Mouse (Mus musculus): ENCODE results near the gene Kcp. TPM values are rescaled to one million over a fixed set of nuclear protein-coding genes. Genes with fewer than 3 reads are reported as not detected.

Kcp gene
- polyA plus RNA-seq, 1 experiment from 2014 or later: 7.3 TPM

GRCm38 (mm10) chr6:29450667-29451066 lies 57.1 kb downstream of the Kcp start:
- no peak overlapping the region for H3K27ac ChIP-seq
- H3K9me3 ChIP-seq (replicated peaks): no peaks in the 10 kb centered on the region
- H3K9ac ChIP-seq: no peak overlapping the region
- ATAC-seq (replicated peaks; ENCODE audit: insufficient number of reproducible peaks, insufficient read depth, low FRiP score, low read depth): no peak
- no peak overlapping the region for H3K4me2 ChIP-seq
- WGBS: 95% methylated on average over 6 of the region's 6 CpGs
- no peak overlapping the region for H3K4me3 ChIP-seq
- no peaks in the 10 kb centered on the region for H3K4me1 ChIP-seq (replicated peaks)
- H3K36me3 ChIP-seq: peaks cover 99% of the 10 kb centered on the region
- H3K27me3 ChIP-seq: no peaks in the 10 kb centered on the region

DNA sequence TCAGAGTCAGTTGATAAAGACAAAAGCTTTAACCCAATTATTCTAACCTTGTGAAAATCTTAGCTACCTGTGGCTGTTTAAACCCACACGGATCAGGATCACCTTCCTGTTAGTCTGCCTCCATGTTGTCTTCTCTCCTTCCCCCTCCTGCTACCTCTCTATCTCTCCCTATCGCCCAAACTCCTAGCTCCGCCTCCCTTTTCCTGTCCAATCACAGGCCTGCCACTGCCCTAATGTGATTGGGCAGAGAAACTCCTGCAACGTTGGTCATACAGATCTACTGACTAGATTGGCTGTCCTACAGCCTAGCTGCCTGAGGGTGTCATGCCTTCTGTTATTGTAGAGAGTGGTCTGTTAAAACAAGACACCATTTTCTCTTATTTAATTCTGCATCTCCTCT lies 57.9 kb downstream of the Kcp start:
- ATAC-seq (replicated peaks; ENCODE audit: insufficient number of reproducible peaks, insufficient read depth, low FRiP score, low read depth): no peak
- Histone ChIP-seq H3K4me3 (no peak overlapping the region), H3K36me3 (peaks cover 99% of the 10 kb centered on the region), H3K9ac (no peak overlapping the region), H3K4me1 (replicated peaks) (0 out of 2 replicates have a peak, but pooled peaks cover 2% of the 10 kb centered on the region), H3K27me3 (no peaks in the 10 kb centered on the region), H3K4me2 (no peak overlapping the region), H3K9me3 (replicated peaks) (no peaks in the 10 kb centered on the region), H3K27ac (no peak overlapping the region)
- WGBS: 37% methylated on average over 4 of the region's 4 CpGs

DNA sequence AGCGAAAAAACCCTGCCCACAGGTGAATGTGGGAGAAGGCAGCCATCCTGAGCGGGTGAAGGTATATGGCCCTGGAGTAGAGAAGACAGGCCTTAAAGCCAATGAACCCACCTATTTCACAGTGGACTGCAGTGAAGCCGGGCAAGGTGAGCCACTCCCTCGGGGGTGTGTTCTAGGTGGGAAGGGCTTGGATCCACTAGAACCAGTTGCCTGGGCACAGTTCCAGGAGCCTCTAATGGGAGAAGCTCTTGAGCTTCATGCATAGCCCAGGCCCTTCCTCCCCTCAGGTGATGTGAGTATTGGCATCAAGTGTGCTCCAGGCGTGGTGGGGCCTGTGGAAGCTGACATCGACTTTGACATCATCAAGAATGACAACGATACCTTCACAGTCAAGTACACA lies 62.4 kb downstream of the Kcp start:
- no peak overlapping the region for H3K27ac ChIP-seq
- H3K4me2 ChIP-seq: no peak overlapping the region
- no peak for ATAC-seq (replicated peaks; ENCODE audit: insufficient number of reproducible peaks, insufficient read depth, low FRiP score, low read depth)
- H3K27me3 ChIP-seq: no peaks in the 10 kb centered on the region
- H3K9me3 ChIP-seq (replicated peaks): no peaks in the 10 kb centered on the region
- no peak overlapping the region for H3K9ac ChIP-seq
- WGBS: 82% methylated on average over 7 of the region's 7 CpGs
- H3K4me1 ChIP-seq (replicated peaks): 0 out of 2 replicates have a peak, but pooled peaks cover 3% of the 10 kb centered on the region
- peaks cover 100% of the 10 kb centered on the region for H3K36me3 ChIP-seq
- no peak overlapping the region for H3K4me3 ChIP-seq

DNA sequence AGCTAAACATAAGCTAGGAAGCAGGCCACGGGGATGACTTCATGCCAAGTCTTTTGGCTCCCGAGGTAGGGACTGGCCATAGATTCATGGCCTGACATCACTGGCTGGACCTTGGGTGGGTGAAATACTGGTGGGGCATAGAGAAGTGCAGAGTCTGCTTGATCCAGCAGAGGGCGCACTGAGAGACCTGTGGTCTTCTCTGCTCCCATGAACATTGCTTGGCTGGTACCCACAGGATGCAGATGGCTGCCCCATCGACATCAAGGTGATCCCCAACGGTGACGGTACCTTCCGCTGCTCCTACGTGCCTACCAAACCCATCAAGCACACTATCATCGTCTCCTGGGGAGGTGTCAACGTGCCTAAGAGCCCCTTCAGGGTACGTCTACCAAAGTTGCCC lies 63.0 kb downstream of the Kcp start:
- H3K4me1 ChIP-seq (replicated peaks): 0 out of 2 replicates have a peak, but pooled peaks cover 3% of the 10 kb centered on the region
- H3K27ac ChIP-seq: no peak overlapping the region
- ATAC-seq (replicated peaks; ENCODE audit: insufficient number of reproducible peaks, insufficient read depth, low FRiP score, low read depth): no peak
- no peaks in the 10 kb centered on the region for H3K9me3 ChIP-seq (replicated peaks)
- no peaks in the 10 kb centered on the region for H3K27me3 ChIP-seq
- H3K9ac ChIP-seq: no peak overlapping the region
- H3K4me2 ChIP-seq: no peak overlapping the region
- WGBS: 66% methylated on average over 11 of the region's 11 CpGs
- H3K36me3 ChIP-seq: peaks cover 100% of the 10 kb centered on the region
- no peak overlapping the region for H3K4me3 ChIP-seq

DNA sequence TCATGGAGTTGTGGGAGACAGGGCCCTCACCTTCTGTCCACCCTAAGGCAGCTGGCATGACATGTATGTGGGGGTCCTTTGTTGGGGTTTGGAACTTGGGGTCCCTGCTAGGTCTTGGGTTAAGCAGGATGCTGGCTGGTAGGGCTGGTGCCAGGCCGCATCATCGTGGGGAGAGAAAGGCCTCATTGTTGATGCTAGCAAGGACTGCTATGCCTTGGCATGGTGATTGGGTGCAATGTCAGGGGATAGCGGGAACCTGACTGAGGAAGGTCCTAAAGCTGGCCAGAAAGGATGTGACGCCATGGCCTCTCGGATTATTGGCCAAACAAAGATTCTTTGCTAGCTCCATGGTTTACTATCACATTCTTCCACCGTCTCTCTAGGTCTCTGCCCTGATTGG lies 68.0 kb downstream of the Kcp start:
- H3K4me1 ChIP-seq (replicated peaks): peaks cover 31% of the 10 kb centered on the region
- WGBS: 83% methylated on average over 6 of the region's 6 CpGs
- no peak overlapping the region for H3K4me3 ChIP-seq
- peaks cover 75% of the 10 kb centered on the region for H3K36me3 ChIP-seq
- no peak overlapping the region for H3K9ac ChIP-seq
- no peaks in the 10 kb centered on the region for H3K27me3 ChIP-seq
- no peak overlapping the region for H3K27ac ChIP-seq
- no peak for ATAC-seq (replicated peaks; ENCODE audit: insufficient number of reproducible peaks, insufficient read depth, low FRiP score, low read depth)
- no peaks in the 10 kb centered on the region for H3K9me3 ChIP-seq (replicated peaks)
- no peak overlapping the region for H3K4me2 ChIP-seq

GRCm38 (mm10) chr6:29439251-29439650 lies 68.5 kb downstream of the Kcp start:
- WGBS: 64% methylated on average over 4 of the region's 4 CpGs
- Histone ChIP-seq H3K27me3 (no peaks in the 10 kb centered on the region), H3K4me3 (no peak overlapping the region), H3K36me3 (peaks cover 70% of the 10 kb centered on the region), H3K9me3 (replicated peaks) (no peaks in the 10 kb centered on the region), H3K4me1 (replicated peaks) (peaks cover 31% of the 10 kb centered on the region), H3K4me2 (no peak overlapping the region), H3K9ac (0 out of 2 replicates have a peak overlapping the region, but pooled peaks have one; percentile 11), H3K27ac (no peak overlapping the region)
- no peak for ATAC-seq (replicated peaks; ENCODE audit: insufficient number of reproducible peaks, insufficient read depth, low FRiP score, low read depth)

DNA sequence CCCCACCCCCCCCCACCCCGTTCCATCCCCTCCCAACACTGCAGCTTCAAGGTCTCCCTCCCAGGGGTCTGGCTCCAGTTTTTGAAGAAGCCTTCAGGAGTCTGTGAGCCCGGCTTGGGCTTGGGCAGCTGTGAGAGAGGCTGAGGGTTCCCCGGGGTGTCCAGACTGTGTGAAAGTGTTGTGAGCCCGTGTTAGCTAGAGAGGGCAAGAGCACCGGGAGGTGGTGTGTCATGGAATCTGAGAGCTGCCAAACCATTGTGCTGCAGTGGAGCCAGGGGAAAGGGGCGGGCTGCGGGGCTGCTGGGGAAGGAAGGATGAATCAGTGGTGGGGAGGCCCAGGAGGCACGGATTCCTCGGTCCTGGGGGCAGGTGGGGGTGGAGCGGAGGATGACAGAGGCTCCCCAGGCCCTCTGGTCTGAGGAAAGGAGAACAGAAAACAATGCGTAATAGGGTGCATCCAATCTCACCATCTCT lies 71.3 kb downstream of the Kcp start:
- Histone ChIP-seq H3K9me3 (replicated peaks) (no peaks in the 10 kb centered on the region), H3K36me3 (peaks cover 42% of the 10 kb centered on the region), H3K27ac (peak overlapping the region; percentile 98), H3K4me1 (replicated peaks) (peaks cover 50% of the 10 kb centered on the region), H3K4me2 (peak overlapping the region; percentile 74), H3K4me3 (peak overlapping the region; percentile 74), H3K9ac (peak overlapping the region; percentile 88), H3K27me3 (no peaks in the 10 kb centered on the region)
- ATAC-seq (replicated peaks; ENCODE audit: insufficient number of reproducible peaks, insufficient read depth, low FRiP score, low read depth): 0 out of 2 replicates have a peak, but pooled peaks have one; percentile 7
- 8% methylated on average over 11 of the region's 11 CpGs for WGBS

DNA sequence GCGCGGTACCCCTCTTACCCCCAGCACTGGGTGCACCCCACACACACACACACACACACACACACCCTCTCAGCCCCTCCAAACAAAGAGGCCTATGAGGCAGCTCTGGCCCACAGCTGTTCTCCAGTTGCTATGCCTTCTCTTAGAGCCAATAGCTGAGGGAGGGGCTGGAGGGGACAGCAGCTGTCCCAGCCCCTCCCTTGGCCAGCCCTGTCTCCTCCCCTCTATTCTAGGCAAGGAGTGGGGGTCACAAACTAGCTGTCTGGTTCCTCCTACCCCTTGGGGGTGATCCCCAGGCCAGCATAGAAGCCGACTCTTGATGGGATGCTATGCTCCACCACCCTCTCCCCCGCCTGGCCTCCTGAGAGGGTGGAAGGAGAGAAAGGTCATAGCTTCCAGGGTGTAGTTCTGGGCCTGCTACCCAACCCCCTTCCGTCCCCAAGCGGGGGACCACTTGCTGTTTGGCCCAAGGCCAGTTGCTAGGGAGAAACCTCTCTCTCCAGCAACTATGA lies 71.8 kb downstream of the Kcp start:
- Histone ChIP-seq H3K9me3 (replicated peaks) (no peaks in the 10 kb centered on the region), H3K27me3 (no peaks in the 10 kb centered on the region), H3K27ac (peak overlapping the region; percentile 98), H3K4me1 (replicated peaks) (peaks cover 51% of the 10 kb centered on the region), H3K36me3 (peaks cover 37% of the 10 kb centered on the region), H3K9ac (peak overlapping the region; percentile 88), H3K4me3 (peak overlapping the region; percentile 74), H3K4me2 (peak overlapping the region; percentile 74)
- WGBS: 11% methylated on average over 6 of the region's 6 CpGs
- ATAC-seq (replicated peaks; ENCODE audit: insufficient number of reproducible peaks, insufficient read depth, low FRiP score, low read depth): peak; percentile 9; the same call in 1 of the 2 replicates

GRCm38 (mm10) chr6:29434911-29435691 lies 72.7 kb downstream of the Kcp start:
- Histone ChIP-seq H3K9me3 (replicated peaks) (no peaks in the 10 kb centered on the region), H3K9ac (peak overlapping the region; percentile 88), H3K27ac (peak overlapping the region; percentile 98), H3K4me1 (replicated peaks) (peaks cover 60% of the 10 kb centered on the region), H3K36me3 (peaks cover 28% of the 10 kb centered on the region), H3K4me3 (peak overlapping the region; percentile 74), H3K27me3 (no peaks in the 10 kb centered on the region), H3K4me2 (peak overlapping the region; percentile 74)
- 2% methylated on average over 12 of the region's 13 CpGs for WGBS
- ATAC-seq (replicated peaks; ENCODE audit: insufficient number of reproducible peaks, insufficient read depth, low FRiP score, low read depth): peak; percentile 40

DNA sequence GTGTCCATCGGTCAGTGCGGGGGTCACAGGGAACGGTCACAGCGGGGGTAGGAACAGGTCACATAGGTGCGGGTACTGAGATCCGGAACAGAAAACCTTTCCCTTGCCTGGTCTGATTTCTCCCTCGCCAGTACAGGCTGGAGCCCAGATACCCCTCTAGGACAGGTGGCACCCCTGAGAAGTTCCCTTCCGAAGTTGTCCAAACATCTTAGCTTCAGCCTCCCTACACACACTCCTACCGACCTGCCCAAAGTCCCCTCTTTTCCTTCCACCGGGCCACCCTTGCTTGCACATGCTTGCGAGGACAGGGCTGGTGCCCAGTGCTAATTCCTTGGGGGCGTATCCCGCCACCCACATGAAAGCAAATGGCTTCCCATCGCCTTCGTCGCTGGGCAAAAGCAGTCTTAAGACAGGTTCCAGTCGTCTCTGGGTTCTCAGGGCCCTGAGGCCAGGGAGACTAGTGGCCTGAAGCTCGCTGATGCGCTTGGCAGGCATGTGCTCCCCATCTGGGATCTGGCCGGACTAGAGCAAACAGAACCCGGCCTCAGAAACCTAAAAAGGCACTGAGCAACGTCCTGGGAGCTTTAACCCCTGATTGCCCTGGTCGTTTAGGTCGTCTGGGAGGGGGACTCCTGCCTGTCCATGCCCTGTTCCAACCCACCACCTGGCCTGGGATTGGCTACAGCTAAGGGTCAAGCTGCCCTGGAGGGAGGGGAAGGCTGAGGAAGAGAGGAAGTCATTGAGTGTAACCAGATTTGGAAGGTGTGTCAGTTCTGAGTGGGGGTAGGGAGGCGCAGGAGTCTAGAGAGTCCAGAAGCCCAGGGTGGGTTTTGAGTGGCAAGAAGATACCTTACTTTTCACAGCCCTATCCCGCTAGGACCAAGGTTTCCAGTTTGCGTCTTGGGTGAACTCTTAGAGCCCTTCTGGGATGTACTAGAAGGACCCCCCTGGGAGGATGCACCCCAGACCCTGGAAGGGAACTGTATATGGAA lies 73.7 kb downstream of the Kcp start:
- Histone ChIP-seq H3K4me2 (peak overlapping the region; percentile 74), H3K36me3 (peaks cover 18% of the 10 kb centered on the region), H3K27ac (peak overlapping the region; percentile 98), H3K4me3 (peak overlapping the region; percentile 74), H3K9me3 (replicated peaks) (no peaks in the 10 kb centered on the region), H3K9ac (peak overlapping the region; percentile 88), H3K4me1 (replicated peaks) (peaks cover 59% of the 10 kb centered on the region), H3K27me3 (no peaks in the 10 kb centered on the region)
- whole genome bisulfite sequencing: 3% methylated on average over 27 of the region's 27 CpGs
- peak; percentile 47 for ATAC-seq (replicated peaks; ENCODE audit: insufficient number of reproducible peaks, insufficient read depth, low FRiP score, low read depth)
